8 mouse cellular contexts compared by ENCODE assay signal in the genomic region with DNA sequence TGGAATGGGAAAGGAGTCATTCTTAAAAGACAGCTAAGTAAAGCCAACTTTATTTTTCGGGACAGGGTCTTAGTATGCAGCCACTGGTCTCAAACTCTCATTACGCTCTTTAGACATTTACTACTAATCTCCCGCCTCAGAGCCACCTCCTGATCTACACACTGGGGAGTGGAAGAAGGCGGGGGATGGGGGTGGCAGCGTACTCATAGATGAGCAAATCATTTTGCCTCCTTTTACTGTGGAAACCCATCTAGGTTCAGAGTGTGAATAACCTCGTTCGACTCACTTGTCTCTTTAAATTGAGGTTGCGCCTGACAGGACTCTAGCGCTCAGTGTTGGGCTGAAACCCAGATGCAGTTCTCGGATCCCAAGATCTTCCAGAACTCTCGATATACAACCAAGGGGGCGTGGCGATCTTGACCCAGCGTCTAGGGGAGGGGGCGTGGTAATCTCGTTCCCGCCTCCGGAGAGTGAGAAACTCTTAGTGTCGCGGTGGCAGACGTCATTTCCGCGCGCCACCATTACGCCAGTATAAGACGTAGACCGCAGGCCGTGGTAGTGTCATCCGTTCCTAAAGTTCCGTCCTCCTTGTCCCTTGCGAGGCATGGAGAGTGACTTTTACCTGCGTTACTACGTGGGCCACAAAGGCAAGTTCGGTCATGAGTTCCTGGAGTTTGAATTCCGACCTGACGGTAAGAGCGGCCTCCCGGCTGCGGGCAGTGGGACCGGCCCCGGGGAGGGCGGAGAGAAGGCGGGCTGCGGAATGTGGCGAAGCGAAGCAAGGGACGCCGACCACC. TPM values are rescaled to one million over a fixed set of nuclear protein-coding genes. Genes with fewer than 3 reads are reported as not detected.
A peak's percentile ranks its signal among the peaks of the same experiment; 100 is the strongest.
DNase-seq lines count a peak whose midpoint lies in the region; ATAC-seq and TF ChIP-seq lines count a peak whose summit lies in the region.

Magoh (plus strand) TSS at position 502 of the 797 bp plus-strand sequence.

- H3K27me3 ChIP-seq in forebrain, embryonic 15.5 days = no peaks in the 10 kb centered on the region

- 0 out of 2 replicates have a peak within 1 kb of the TSS, but pooled peaks have one; percentile 54 for H3K27ac ChIP-seq in ES-E14 (ENCODE audit: insufficient read depth, low read depth, low read length, poor library complexity, severe bottlenecking)
- H3K27ac ChIP-seq in forebrain, embryonic 15.5 days (replicated peaks) = peak within 1 kb of the TSS; percentile 77

- H3K36me3 ChIP-seq in ES-E14 (ENCODE audit: control insufficient read depth, insufficient read depth, low read length, poor library complexity, severe bottlenecking) = peaks cover 12% of the 10 kb centered on the region
- peaks cover 40% of the 10 kb centered on the region for H3K36me3 ChIP-seq in forebrain, embryonic 15.5 days

- no peaks in the 10 kb centered on the region for H3K9me3 ChIP-seq in ES-E14 (ENCODE audit: control insufficient read depth, insufficient read depth, low read depth, low read length)
- no peaks in the 10 kb centered on the region for H3K9me3 ChIP-seq in forebrain, embryonic 15.5 days

- TF ChIP-seq POLR2A in lung, adult 2 months (IDR thresholded peaks at IDR 0.05; ENCODE audit: borderline replicate concordance, extremely low read depth, low read depth, low read length) = peak; percentile 98; the same call in 1 of the 2 replicates

- ATAC-seq in forebrain, embryonic 15.5 days (replicated peaks) = peak; percentile 94
- peak; percentile 99 for ATAC-seq in neutrophil, adult 5-6 weeks (ENCODE audit: extremely low read depth, insufficient number of reproducible peaks, low FRiP score, poor library complexity, severe bottlenecking)

- 3% methylated on average over 48 of the region's 48 CpGs for WGBS in forebrain, embryonic 15.5 days
- 2% methylated on average over 48 of the region's 48 CpGs for WGBS in lung, adult 2 months

- peaks cover 0 to 3% of the 10 kb centered on the region in 2 experiments; a peak in 1 of 4 replicates for H3K4me1 ChIP-seq in ES-E14 (ENCODE audit: control insufficient read depth in 2 of 2, insufficient read depth in 2 of 2, low read length in 2 of 2, poor library complexity in 1 of 2)
- peaks cover 21% of the 10 kb centered on the region for H3K4me1 ChIP-seq in forebrain, embryonic 15.5 days
- H3K4me1 ChIP-seq in lung, adult 2 months (ENCODE audit: control insufficient read depth, insufficient read depth, low read length) = peaks cover 6% of the 10 kb centered on the region

- no peak for TF ChIP-seq CTCF in lung, adult 2 months (IDR thresholded peaks at IDR 0.05; ENCODE audit: insufficient read depth, low read length)

- intact Hi-C loops in heart, postnatal 25 days (cut with DNase I) = no loop called here

- peak; percentile 98 for DNase-seq in ES-E14 (ENCODE audit: low read depth, low spot score)
- peak; percentile 92 for DNase-seq in cerebellum, adult 11-12 months
- peak; percentile 89 for DNase-seq in heart, postnatal 25 days (ENCODE audit: low spot score)
- peak; percentile 91 to 98 for DNase-seq in layer of hippocampus, adult 18-20 months (ENCODE audit: low spot score in 2 of 2)
- DNase-seq in lung, adult 2 months = peak; percentile 96
- DNase-seq in thymus, adult 18-20 months = peak; percentile 86 to 92

- in situ Hi-C loops in ES-E14 (cut with MboI; ENCODE audit: low sequenced_read_pairs in 2 of 2, unreplicated experiment in 2 of 2) = no loop called here

- peak within 1 kb of the TSS; percentile 98 for H3K9ac ChIP-seq in ES-E14 (ENCODE audit: insufficient read depth, low read depth, low read length, poor library complexity, severe bottlenecking)
- H3K9ac ChIP-seq in forebrain, embryonic 15.5 days (replicated peaks) = peak within 1 kb of the TSS; percentile 83

- H3K4me2 ChIP-seq in forebrain, embryonic 15.5 days (replicated peaks) = peak within 1 kb of the TSS; percentile 70

- peak within 1 kb of the TSS; percentile 73 to 97 for H3K4me3 ChIP-seq in ES-E14 (ENCODE audit: insufficient read depth in 1 of 2, low read depth in 1 of 2, low read length in 2 of 2, poor library complexity in 1 of 2, severe bottlenecking in 1 of 2)
- peak within 1 kb of the TSS; percentile 91 for H3K4me3 ChIP-seq in forebrain, embryonic 15.5 days
- peak within 1 kb of the TSS; percentile 75 for H3K4me3 ChIP-seq in lung, adult 2 months (replicated peaks; ENCODE audit: extremely low read depth, low read depth, low read length)

TF ChIP-seq in ES-E14, 5 proteins besides CTCF, POLR2A, EP300 and RAD21:
- no peak for TF ChIP-seq MAFK (IDR thresholded peaks at IDR 0.05; ENCODE audit: insufficient read depth, low read depth, low read length)
- peak; percentile 84 for TF ChIP-seq HCFC1 (IDR thresholded peaks at IDR 0.05; ENCODE audit: borderline replicate concordance, insufficient read depth, low read length)
- peak; percentile 79 for TF ChIP-seq CHD2 (IDR thresholded peaks at IDR 0.05; ENCODE audit: low read depth, low read length)

RNA-seq across cellular contexts. Expression of gene Magoh, which starts in this region (rescaled TPM):
- 115 and 192 TPM in 2 replicates for total RNA-seq in ES-E14 (2012; rRNA removed)
- polyA plus RNA-seq in forebrain, embryonic 15.5 days (2015; fragmentation: Nextera tagmentation; extraction: Ambion mirVana) = 141 and 152 TPM in 2 replicates
- 10 to 100 TPM; 42.2 to 47.8 TPM for total RNA-seq in heart, postnatal 25 days (2021)
- 10 to 100 TPM; 39.4 to 40.3 TPM for total RNA-seq in layer of hippocampus, adult 18-20 months (2021)
- 22.3 and 39.3 TPM in 2 replicates for polyA plus RNA-seq in lung, adult 2 months (2012; rRNA removed)
- total RNA-seq in neutrophil, adult 5-6 weeks (2017) = 87.4 and 106 TPM in 2 replicates

Comparison
In these comparisons a context has a peak if more than half of its experiments do, and no peak if none do; other contexts are left out.
1. Peak in every context shown above with its lines: DNase-seq, ATAC-seq, H3K4me3 ChIP-seq and H3K27ac ChIP-seq.